Mouse (Mus musculus) lung, embryonic 14.5 days (tissue): ENCODE data around the gene Gpsm3. TPM values are rescaled to one million over a fixed set of nuclear protein-coding genes. Genes with fewer than 3 reads are reported as not detected.

Experiments used
- ATAC-seq: fragments of 200-750 bp; cut with Nextera tagmentation; 2 replicates; pipeline ENCODE4 v1.8.0; 2017; ENCODE audit warnings: mild to moderate bottlenecking, moderate TSS enrichment, moderate library complexity; ENCODE audit not compliant: insufficient read depth
- DNase-seq: peaks from one replicate; pipeline ENCODE4 v3.0.0-alpha.2; 2015
- H3K27ac ChIP-seq: fragments of 300-500 bp; sonication (generic); 2 replicates; pipeline ENCODE4 v1.5.1; 2014; ENCODE audit warnings: low read depth, mild to moderate bottlenecking, moderate library complexity
- H3K27me3 ChIP-seq: fragments of 300-500 bp; sonication (generic); 2 replicates; pipeline ENCODE4 v1.6.1; 2014; ENCODE audit warnings: low read length, control low read depth; ENCODE audit not compliant: insufficient read depth
- H3K36me3 ChIP-seq: fragments of 300-500 bp; sonication (generic); 2 replicates; pipeline ENCODE4 v1.6.1; 2014; ENCODE audit warnings: control low read depth; ENCODE audit not compliant: insufficient read depth
- H3K4me1 ChIP-seq: fragments of 300-500 bp; sonication (generic); 2 replicates; pipeline ENCODE4 v1.6.1; 2014; ENCODE audit warnings: antibody characterized with exemption, control low read depth; ENCODE audit not compliant: insufficient read depth
- H3K4me2 ChIP-seq: fragments of 300-500 bp; sonication (generic); 2 replicates; pipeline ENCODE4 v1.6.1; 2014; ENCODE audit warnings: mild to moderate bottlenecking
- H3K4me3 ChIP-seq: fragments of 300-500 bp; sonication (generic); 2 replicates; pipeline ENCODE4 v1.5.1; 2014; ENCODE audit warnings: low read depth, low read length
- H3K9ac ChIP-seq: fragments of 300-500 bp; sonication (generic); 2 replicates; pipeline ENCODE4 v1.6.1; 2014
- H3K9me3 ChIP-seq: fragments of 300-500 bp; sonication (generic); 2 replicates; pipeline ENCODE4 v1.6.1; 2016; ENCODE audit warnings: low read depth, low read length, control low read depth
- CTCF ChIP-seq: IDR thresholded peaks from 2 replicates; pipeline ENCODE4 v1.5.1; 2016; ENCODE audit warnings: antibody characterized with exemption, low read depth
- WGBS: fragments of 180-500 bp; shearing (Covaris S2); extraction: QIAGEN DNeasy Blood & Tissue Kit; methylation state at CpG from one replicate; pipeline ENCODE4 v1.1.7; 2014; 5-methylcytosine and 5-hydroxymethylcytosine counted together
- polyA plus RNA-seq: library from polyadenylated mRNA; unstranded; fragments of >200 nt; fragmentation: Nextera tagmentation; extraction: Ambion mirVana; gene quantifications from 2 replicates; pipeline ENCODE4 v1.2.1, GENCODE M21; 2014

Gpsm3 gene
- polyA plus RNA-seq, 1 experiment from 2014 or later = 14.5 TPM

DNA sequence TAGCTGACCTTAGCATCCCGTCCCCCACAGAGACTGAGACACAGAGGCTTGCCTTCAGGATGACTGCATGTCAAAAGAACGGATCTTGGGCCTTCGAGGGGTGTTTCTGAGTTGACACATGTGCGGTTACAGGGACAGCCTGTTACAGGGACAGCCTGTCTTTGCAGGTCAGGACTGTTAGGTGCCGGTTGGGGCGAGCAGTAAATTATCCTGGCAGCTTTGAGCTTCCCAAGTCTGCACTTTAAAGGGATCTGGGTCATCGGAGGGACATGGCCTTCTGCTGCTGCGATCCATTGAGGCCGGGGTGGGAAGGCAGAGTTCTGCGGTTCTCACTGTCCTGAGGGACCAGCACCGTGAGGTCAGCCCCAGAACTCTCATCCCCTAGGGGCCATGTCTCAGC lies 32.2 kb upstream of the Gpsm3 start:
- Histone ChIP-seq H3K4me2 (no peak overlapping the region), H3K4me3 (no peak overlapping the region), H3K9ac (no peak overlapping the region), H3K27me3 (no peaks in the 10 kb centered on the region), H3K4me1 (no peaks in the 10 kb centered on the region), H3K9me3 (no peaks in the 10 kb centered on the region), H3K36me3 (no peaks in the 10 kb centered on the region), H3K27ac (no peak overlapping the region)
- 66% methylated on average over 11 of the region's 11 CpGs for WGBS
- ATAC-seq = no peak
- no peak for TF ChIP-seq CTCF
- DNase-seq = no peak

DNA sequence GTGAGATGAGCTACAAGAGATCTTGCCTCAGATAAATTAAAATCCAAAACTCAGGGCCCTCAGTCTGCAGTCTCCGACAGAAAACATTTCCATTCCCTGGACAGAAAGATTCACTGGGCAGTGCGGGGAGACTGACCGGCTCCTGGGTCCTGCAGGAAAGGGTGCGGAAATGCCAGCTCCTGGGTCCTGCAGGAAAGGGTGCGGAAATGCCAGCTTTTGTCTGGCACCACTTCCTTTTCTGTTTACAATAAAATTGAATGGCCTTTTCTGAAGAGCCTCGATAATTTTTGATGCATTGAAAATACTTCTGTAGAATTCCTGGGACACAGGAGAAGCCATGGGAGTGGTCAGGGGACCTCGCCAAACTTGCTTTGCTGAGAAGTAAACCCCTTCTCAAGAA lies 30.5 kb upstream of the Gpsm3 start:
- WGBS = 72% methylated on average over 7 of the region's 7 CpGs
- no peak for DNase-seq
- Histone ChIP-seq H3K4me1 (0 out of 2 replicates have a peak, but pooled peaks cover under 1% of the 10 kb centered on the region), H3K4me2 (no peak overlapping the region), H3K36me3 (no peaks in the 10 kb centered on the region), H3K27ac (no peak overlapping the region), H3K9me3 (no peaks in the 10 kb centered on the region), H3K4me3 (no peak overlapping the region), H3K27me3 (no peaks in the 10 kb centered on the region), H3K9ac (no peak overlapping the region)
- TF ChIP-seq CTCF = no peak
- ATAC-seq = no peak

DNA sequence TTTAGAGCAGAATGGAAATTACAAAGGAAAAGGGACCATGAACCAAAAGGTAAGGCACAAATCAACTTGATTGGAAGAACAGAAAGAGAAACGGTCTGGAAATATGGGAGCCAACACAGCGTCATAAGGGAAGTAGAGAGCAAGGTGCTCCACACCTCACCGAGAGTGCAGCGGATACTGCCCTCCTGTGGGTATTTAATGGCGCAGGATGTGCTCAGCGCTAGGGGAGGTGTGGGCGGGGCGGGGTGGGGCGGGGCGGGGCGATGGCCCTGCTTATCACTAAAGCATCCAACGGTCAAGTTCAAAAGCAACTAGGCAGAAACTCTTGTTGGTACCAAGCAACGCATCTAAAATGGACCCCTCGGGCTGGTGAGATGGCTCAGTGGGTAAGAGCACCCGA lies 29.7 kb upstream of the Gpsm3 start:
- Histone ChIP-seq H3K4me2 (no peak overlapping the region), H3K27me3 (no peaks in the 10 kb centered on the region), H3K9ac (no peak overlapping the region), H3K4me1 (0 out of 2 replicates have a peak, but pooled peaks cover 6% of the 10 kb centered on the region), H3K9me3 (no peaks in the 10 kb centered on the region), H3K4me3 (no peak overlapping the region), H3K36me3 (no peaks in the 10 kb centered on the region), H3K27ac (no peak overlapping the region)
- WGBS = 26% methylated on average over 15 of the region's 15 CpGs
- TF ChIP-seq CTCF = no peak; the same call in 1 of the 2 replicates
- ATAC-seq = no peak
- DNase-seq = no peak

DNA sequence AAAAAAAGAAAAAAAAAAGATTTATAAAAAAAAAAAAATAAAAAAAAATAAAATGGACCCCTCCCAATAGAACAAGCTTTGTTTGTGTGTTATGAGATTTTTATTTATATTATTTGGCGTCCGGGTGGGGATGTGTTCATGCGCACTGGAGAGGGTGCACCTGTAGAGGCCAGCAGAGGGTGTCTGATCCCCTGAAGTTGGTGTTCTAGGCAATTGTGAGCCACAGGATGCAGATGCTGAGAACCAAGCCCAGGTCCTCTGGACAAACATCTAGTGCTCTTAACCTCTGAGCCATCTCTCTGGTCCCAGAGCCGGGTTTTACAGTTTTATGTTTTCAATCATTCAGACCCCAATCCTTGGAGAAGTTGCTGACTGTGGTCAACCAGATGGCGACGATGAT lies 29.2 kb upstream of the Gpsm3 start:
- Histone ChIP-seq H3K9ac (no peak overlapping the region), H3K4me3 (no peak overlapping the region), H3K27me3 (no peaks in the 10 kb centered on the region), H3K4me2 (no peak overlapping the region), H3K4me1 (0 out of 2 replicates have a peak, but pooled peaks cover 6% of the 10 kb centered on the region), H3K36me3 (no peaks in the 10 kb centered on the region), H3K9me3 (no peaks in the 10 kb centered on the region), H3K27ac (no peak overlapping the region)
- 87% methylated on average over 6 of the region's 6 CpGs for WGBS
- ATAC-seq (no peak), DNase-seq (no peak)
- TF ChIP-seq CTCF = no peak

DNA sequence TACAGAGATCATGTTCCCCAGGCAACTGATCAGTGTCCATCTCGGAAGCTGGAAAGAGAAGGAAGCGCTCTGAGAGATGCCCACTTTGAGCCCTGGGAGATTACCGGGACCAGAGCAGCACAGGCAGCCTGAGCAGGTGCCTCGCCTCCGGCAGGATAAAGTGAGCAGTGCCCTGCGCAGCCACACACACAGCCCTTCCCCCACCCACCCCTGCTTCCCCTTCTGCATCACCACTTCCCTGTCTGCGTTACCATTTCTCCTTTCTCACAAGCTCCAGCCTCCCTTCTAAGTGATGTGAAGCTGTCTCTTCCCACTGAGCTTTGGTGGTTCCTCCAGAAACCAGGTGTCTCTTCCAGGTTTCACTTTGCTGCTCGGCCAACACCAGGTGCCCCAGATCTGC lies 28.4 kb upstream of the Gpsm3 start:
- Histone ChIP-seq H3K4me1 (0 out of 2 replicates have a peak, but pooled peaks cover 6% of the 10 kb centered on the region), H3K27me3 (no peaks in the 10 kb centered on the region), H3K4me2 (0 out of 2 replicates have a peak overlapping the region, but pooled peaks have one; percentile 18), H3K9me3 (no peaks in the 10 kb centered on the region), H3K4me3 (no peak overlapping the region), H3K27ac (no peak overlapping the region), H3K9ac (no peak overlapping the region), H3K36me3 (no peaks in the 10 kb centered on the region)
- ATAC-seq (no peak), DNase-seq (no peak)
- TF ChIP-seq CTCF = no peak
- 41% methylated on average over 8 of the region's 8 CpGs for WGBS

DNA sequence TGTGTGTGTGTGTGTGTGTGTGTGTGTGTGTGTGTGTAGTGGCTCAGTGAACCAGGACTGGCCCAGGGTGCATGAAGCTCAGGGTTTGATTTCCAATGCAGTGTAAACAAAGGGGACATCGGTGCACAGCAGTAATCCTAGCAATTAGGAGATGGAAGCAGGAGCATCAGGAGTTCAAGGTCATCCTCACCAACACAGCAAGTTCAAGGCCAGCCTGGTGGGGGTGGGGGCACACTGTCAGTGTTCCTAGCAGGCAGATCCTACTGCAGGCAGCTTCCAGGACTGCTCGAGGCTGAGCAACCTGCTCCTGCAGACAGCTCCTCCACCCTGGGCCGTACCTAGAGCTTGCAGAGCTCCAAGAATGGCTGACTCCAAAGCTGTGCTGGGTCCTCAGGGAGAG lies 27.0 kb upstream of the Gpsm3 start:
- WGBS = 59% methylated on average over 3 of the region's 3 CpGs

DNA sequence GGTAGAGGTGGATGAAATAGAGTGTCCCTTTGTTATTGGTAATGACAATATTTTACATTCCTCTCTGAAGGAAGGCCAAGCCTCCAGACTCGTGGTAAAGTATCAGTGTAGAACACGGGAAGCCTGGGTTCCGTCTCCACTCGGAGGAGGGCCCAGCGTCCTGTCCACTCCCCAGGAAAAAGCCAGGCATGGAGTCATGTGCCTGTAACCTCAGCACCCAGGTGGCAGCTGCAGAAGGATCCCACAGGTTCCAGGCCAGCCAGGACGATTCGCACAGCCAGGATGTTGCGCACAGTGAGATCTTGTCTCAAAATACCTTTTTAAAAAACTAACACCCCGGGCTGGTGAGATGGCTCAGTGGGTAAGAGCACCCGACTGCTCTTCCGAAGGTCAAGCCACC lies 26.3 kb upstream of the Gpsm3 start:
- Histone ChIP-seq H3K4me3 (no peak overlapping the region), H3K4me2 (no peak overlapping the region), H3K27me3 (no peaks in the 10 kb centered on the region), H3K9ac (no peak overlapping the region), H3K9me3 (no peaks in the 10 kb centered on the region), H3K36me3 (no peaks in the 10 kb centered on the region), H3K27ac (no peak overlapping the region), H3K4me1 (0 out of 2 replicates have a peak, but pooled peaks cover 6% of the 10 kb centered on the region)
- ATAC-seq (no peak), DNase-seq (no peak)
- 71% methylated on average over 11 of the region's 11 CpGs for WGBS
- no peak for TF ChIP-seq CTCF

More for the DNA sequence above, 27.0 kb upstream of the Gpsm3 start:
- ATAC-seq (no peak), DNase-seq (no peak)
- Histone ChIP-seq H3K27me3 (no peaks in the 10 kb centered on the region), H3K9me3 (no peaks in the 10 kb centered on the region), H3K4me1 (0 out of 2 replicates have a peak, but pooled peaks cover 6% of the 10 kb centered on the region), H3K4me2 (no peak overlapping the region), H3K27ac (no peak overlapping the region), H3K4me3 (no peak overlapping the region), H3K9ac (no peak overlapping the region), H3K36me3 (no peaks in the 10 kb centered on the region)
- no peak for TF ChIP-seq CTCF
